27 mouse cellular contexts compared by ENCODE assay signal in the genomic region with DNA sequence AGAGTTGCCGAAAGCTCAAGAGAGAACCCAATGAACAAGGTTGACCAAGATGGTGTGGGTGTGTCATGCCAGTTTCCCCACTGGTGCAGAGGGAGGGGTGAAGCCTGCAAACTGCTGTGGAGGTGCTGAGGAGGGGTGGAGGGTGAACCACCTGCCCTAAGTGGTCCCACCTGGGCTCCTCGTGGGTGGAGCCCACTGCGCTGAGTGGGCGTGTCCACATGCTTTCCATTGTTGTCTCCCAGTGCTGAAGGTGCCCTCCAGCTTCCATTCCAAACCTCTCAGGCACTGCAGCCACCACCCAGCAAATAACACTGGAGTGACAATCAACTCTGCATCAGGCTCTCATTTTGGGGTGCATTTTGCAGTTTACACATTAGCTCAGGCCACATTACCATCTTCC.
DNase-seq lines count a peak whose midpoint lies in the region; ATAC-seq and TF ChIP-seq lines count a peak whose summit lies in the region.
"Had no signal": no experiment of that assay in that cellular context is flagged by ENCODE, and none has a peak within 500 bp of the region (broad histone marks: within the 10 kb centered on the region; RNA-seq: fewer than 3 reads in every experiment).

No protein-coding gene starts in this region.

- H3K4me1 ChIP-seq in embryonic facial prominence, embryonic 15.5 days: peaks cover 32% of the 10 kb centered on the region
- peaks cover 57% of the 10 kb centered on the region for H3K4me1 ChIP-seq in embryonic facial prominence, embryonic 10.5 days
- 0 out of 4 replicates have a peak, but pooled peaks cover 0 to 2% of the 10 kb centered on the region in 2 experiments for H3K4me1 ChIP-seq in ES-E14 (ENCODE audit: control insufficient read depth in 2 of 2, insufficient read depth in 2 of 2, low read length in 2 of 2, poor library complexity in 1 of 2)
- peaks cover 60% of the 10 kb centered on the region for H3K4me1 ChIP-seq in limb, embryonic 10.5 days

- in situ Hi-C loops in ES-E14 (cut with MboI; ENCODE audit: low sequenced_read_pairs in 2 of 2, unreplicated experiment in 2 of 2): loop anchor here in 1 of 2 experiments (10.0 kb wide), 1 partner anchor 599 kb away; no protein-coding TSS in a partner anchor

- H3K27ac ChIP-seq in embryonic facial prominence, embryonic 15.5 days (replicated peaks): no peak overlapping the region
- no peak overlapping the region for H3K27ac ChIP-seq in embryonic facial prominence, embryonic 10.5 days (replicated peaks)
- no peak overlapping the region for H3K27ac ChIP-seq in ES-E14 (ENCODE audit: insufficient read depth, low read depth, low read length, poor library complexity, severe bottlenecking)
- peak overlapping the region; percentile 15; the same call in 1 of the 2 replicates for H3K27ac ChIP-seq in limb, embryonic 10.5 days
- H3K27ac ChIP-seq: embryonic facial prominence, embryonic 12.5 days; forebrain, embryonic 10.5 days; forebrain, embryonic 12.5 days had no signal

- WGBS in embryonic facial prominence, embryonic 15.5 days: 80% methylated on average over 4 of the region's 4 CpGs
- 87% methylated on average over 4 of the region's 4 CpGs for WGBS in embryonic facial prominence, embryonic 10.5 days
- 78% methylated on average over 4 of the region's 4 CpGs for WGBS in limb, embryonic 10.5 days

- no peaks in the 10 kb centered on the region for H3K27me3 ChIP-seq in embryonic facial prominence, embryonic 15.5 days
- H3K27me3 ChIP-seq in embryonic facial prominence, embryonic 10.5 days (replicated peaks; ENCODE audit: low read depth, poor library complexity, severe bottlenecking): peaks cover 31% of the 10 kb centered on the region
- H3K27me3 ChIP-seq in limb, embryonic 10.5 days (ENCODE audit: low read depth, poor library complexity, severe bottlenecking): peaks cover 52% of the 10 kb centered on the region
- H3K27me3 ChIP-seq: CH12.LX had no signal

- no peak overlapping the region for H3K9ac ChIP-seq in embryonic facial prominence, embryonic 15.5 days
- no peak overlapping the region for H3K9ac ChIP-seq in ES-E14 (ENCODE audit: insufficient read depth, low read depth, low read length, poor library complexity, severe bottlenecking)
- H3K9ac ChIP-seq: embryonic facial prominence, embryonic 12.5 days; forebrain, embryonic 12.5 days had no signal

- H3K9me3 ChIP-seq in embryonic facial prominence, embryonic 15.5 days (replicated peaks): no peaks in the 10 kb centered on the region
- H3K9me3 ChIP-seq in embryonic facial prominence, embryonic 10.5 days: no peaks in the 10 kb centered on the region
- H3K9me3 ChIP-seq in ES-E14 (ENCODE audit: control insufficient read depth, insufficient read depth, low read depth, low read length): no peaks in the 10 kb centered on the region
- H3K9me3 ChIP-seq in limb, embryonic 10.5 days (replicated peaks): no peaks in the 10 kb centered on the region
- H3K9me3 ChIP-seq: embryonic facial prominence, embryonic 12.5 days; forebrain, embryonic 10.5 days; forebrain, embryonic 12.5 days had no signal

- no peaks in the 10 kb centered on the region for H3K36me3 ChIP-seq in embryonic facial prominence, embryonic 15.5 days
- no peaks in the 10 kb centered on the region for H3K36me3 ChIP-seq in embryonic facial prominence, embryonic 10.5 days (replicated peaks)
- no peaks in the 10 kb centered on the region for H3K36me3 ChIP-seq in ES-E14 (ENCODE audit: control insufficient read depth, insufficient read depth, low read length, poor library complexity, severe bottlenecking)
- H3K36me3 ChIP-seq in limb, embryonic 10.5 days: no peaks in the 10 kb centered on the region
- H3K36me3 ChIP-seq: embryonic facial prominence, embryonic 12.5 days; forebrain, embryonic 10.5 days; forebrain, embryonic 12.5 days had no signal

- intact Hi-C loops in gastrocnemius, postnatal 14 days (cut with DNase I; ENCODE audit: low total_unique reads): no loop called here

- no peak overlapping the region for H3K4me2 ChIP-seq in embryonic facial prominence, embryonic 15.5 days (replicated peaks)
- H3K4me2 ChIP-seq: embryonic facial prominence, embryonic 12.5 days; forebrain, embryonic 12.5 days had no signal

- no peak for DNase-seq in embryonic facial prominence, embryonic 10.5 days (ENCODE audit: low spot score)
- DNase-seq in ES-E14 (ENCODE audit: low read depth, low spot score) (peak; percentile 48), WW6 (ENCODE audit: low read depth, low spot score) (peak; percentile 26)
- peak; percentile 28 for DNase-seq in limb, embryonic 10.5 days (ENCODE audit: low spot score)
- no peak for DNase-seq in right cerebral cortex, postnatal 10 days (ENCODE audit: low spot score in 2 of 2)
- no peak for DNase-seq in gastrocnemius, postnatal 14 days
- no peak for DNase-seq in heart, adult 9 months (ENCODE audit: low spot score in 2 of 2)
- DNase-seq: adrenal gland, adult 8-10 months; adrenal gland, postnatal 14 days; adrenal gland, postnatal 36 days; B cell, adult 2 months; cerebellum, adult 11-12 months; cerebellum, adult 2 months; cerebellum, adult 9-10 months; cerebellum, postnatal 10 days; cerebellum, postnatal 36 days; embryo, embryonic 11 days had no signal

- H3K4me3 ChIP-seq in embryonic facial prominence, embryonic 15.5 days (replicated peaks): no peak overlapping the region
- H3K4me3 ChIP-seq in embryonic facial prominence, embryonic 10.5 days: no peak overlapping the region
- no peak overlapping the region for H3K4me3 ChIP-seq in ES-E14 (ENCODE audit: insufficient read depth in 1 of 2, low read depth in 1 of 2, low read length in 2 of 2, poor library complexity in 1 of 2, severe bottlenecking in 1 of 2)
- no peak overlapping the region for H3K4me3 ChIP-seq in limb, embryonic 10.5 days
- H3K4me3 ChIP-seq: embryonic facial prominence, embryonic 12.5 days; erythroblast, embryonic 14.5 days; forebrain, embryonic 10.5 days; forebrain, embryonic 12.5 days had no signal

- ATAC-seq in embryonic facial prominence, embryonic 15.5 days (ENCODE audit: insufficient number of reproducible peaks, low FRiP score, low TSS enrichment, low read depth): 0 out of 2 replicates have a peak, but pooled peaks have one; percentile 4
- ATAC-seq: activated CD4-positive, CD25-positive, alpha-beta regulatory T cell, adult 4 months; CD4-positive, CD25-positive, alpha-beta regulatory T cell, adult 4 months; forebrain, embryonic 14.5 days; forebrain, embryonic 16.5 days had no signal

TF ChIP-seq in ES-E14, 5 proteins besides CTCF, POLR2A, EP300 and RAD21:
- TF ChIP-seq ZNF384 (IDR thresholded peaks at IDR 0.05; ENCODE audit: low read depth, low read length) (no peak), ZC3H11A (IDR thresholded peaks at IDR 0.05; ENCODE audit: borderline replicate concordance, low read depth, low read length) (no peak), CHD2 (IDR thresholded peaks at IDR 0.05; ENCODE audit: low read depth, low read length) (no peak), HCFC1 (IDR thresholded peaks at IDR 0.05; ENCODE audit: borderline replicate concordance, insufficient read depth, low read length) (no peak), MAFK (IDR thresholded peaks at IDR 0.05; ENCODE audit: insufficient read depth, low read depth, low read length) (no peak)
TF ChIP-seq in ES-E14: peak in this region for 0.

Comparison
In these comparisons a context has a peak if more than half of its experiments do, and no peak if none do; other contexts are left out.
1. DNase-seq: peak in ES-E14 (single experiment), WW6 (single experiment) and limb, embryonic 10.5 days (single experiment); none in embryonic facial prominence, embryonic 10.5 days (single experiment), right cerebral cortex, postnatal 10 days (0 of 2), gastrocnemius, postnatal 14 days (single experiment) and heart, adult 9 months (0 of 2).